Mouse (Mus musculus): ENCODE data around the gene Clrn2.

GRCm38 (mm10) chr5:45480066-45480465 is 26.5 kb downstream of the Clrn2 start:
- no peak for TF ChIP-seq CTCF (IDR thresholded peaks at IDR 0.05; ENCODE audit: low read depth, low read length)
- no peak for TF ChIP-seq POLR2A (IDR thresholded peaks at IDR 0.05; ENCODE audit: borderline replicate concordance, low read depth, low read length)
